Comparison of ENCODE assay signal across 8 mouse cellular contexts in the genomic region with DNA sequence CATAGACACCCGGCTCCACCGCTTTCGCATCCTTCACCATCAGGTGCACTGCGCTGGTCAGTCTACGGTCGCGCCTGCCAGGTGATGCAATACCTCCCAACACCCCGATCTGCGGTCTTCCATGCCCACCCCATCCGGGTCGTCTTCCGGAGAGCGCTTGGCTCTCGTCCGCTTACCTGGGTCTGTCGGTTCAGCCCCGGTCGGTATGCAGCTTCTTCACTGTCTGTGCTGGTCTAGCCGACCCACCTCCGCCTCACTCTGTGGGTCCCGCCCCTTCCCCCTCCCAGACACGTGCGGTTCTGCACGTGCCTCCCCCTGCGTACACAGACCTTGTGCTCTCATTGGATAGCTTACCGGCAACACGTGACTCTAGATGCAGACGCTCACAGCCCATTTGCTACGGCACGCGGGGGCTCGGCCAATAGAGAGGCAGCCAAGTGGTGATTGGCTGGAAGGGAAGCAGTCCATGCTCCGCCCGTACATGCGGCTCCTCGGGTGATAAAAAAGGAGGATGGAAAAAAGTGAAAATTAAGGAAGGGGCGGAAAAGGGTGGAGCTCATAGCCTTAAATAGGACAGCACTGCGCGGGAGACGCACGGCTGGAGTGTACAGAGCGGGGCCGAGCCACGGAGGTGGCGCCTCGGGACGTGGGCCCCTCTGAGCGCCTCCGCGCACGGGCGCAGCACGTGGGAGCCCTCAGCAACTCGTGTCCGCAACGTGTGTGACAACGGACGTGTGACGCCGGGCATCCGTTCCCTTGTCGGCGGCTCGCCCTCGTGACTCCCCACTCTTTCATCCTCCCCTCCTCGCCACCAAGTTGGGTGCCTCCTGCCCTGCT. TPM values are rescaled to one million over a fixed set of nuclear protein-coding genes. Genes with fewer than 3 reads are reported as not detected.
DNase-seq lines count a peak whose midpoint lies in the region; ATAC-seq and TF ChIP-seq lines count a peak whose summit lies in the region.

A gene (minus strand): TSS at position 273 of the 837 bp plus-strand sequence.

- H3K4me3 ChIP-seq in cortical plate, adult 2 months (ENCODE audit: insufficient read depth, low read length), result peak within 1 kb of the TSS; percentile 88
- peak within 1 kb of the TSS; percentile 56 for H3K4me3 ChIP-seq in hindbrain, postnatal 0 days (ENCODE audit: low read length)
- peak within 1 kb of the TSS; percentile 69 for H3K4me3 ChIP-seq in left cerebral cortex, adult 2 months
- H3K4me3 ChIP-seq in macrophage (ENCODE audit: inconsistent target), result peak within 1 kb of the TSS; percentile 56

- H3K9ac ChIP-seq in hindbrain, postnatal 0 days (replicated peaks; ENCODE audit: low read length), result peak within 1 kb of the TSS; percentile 59

- TF ChIP-seq CTCF in cortical plate, adult 2 months (IDR thresholded peaks at IDR 0.05; ENCODE audit: extremely low read depth, insufficient read depth, low read length), result no peak
- no peak; the same call in 1 of the 2 replicates for TF ChIP-seq CTCF in hindbrain, postnatal 0 days (IDR thresholded peaks at IDR 0.05; ENCODE audit: low read depth)
- TF ChIP-seq CTCF in left cerebral cortex, adult 2 months (IDR thresholded peaks at IDR 0.05), result no peak

- H3K36me3 ChIP-seq in hindbrain, postnatal 0 days (ENCODE audit: insufficient read depth, low read length), result no peaks in the 10 kb centered on the region
- peaks cover 29% of the 10 kb centered on the region for H3K36me3 ChIP-seq in macrophage (ENCODE audit: inconsistent target)

- H3K9me3 ChIP-seq in hindbrain, postnatal 0 days (ENCODE audit: low read length), result no peaks in the 10 kb centered on the region

- intact Hi-C loops in left cerebral cortex, adult 2 months (cut with DNase I), result loop anchor here (2.0 to 5.0 kb wide), 2 partner anchors 47 to 70 kb away; a partner anchor contains a TSS

- H3K4me2 ChIP-seq in hindbrain, postnatal 0 days (ENCODE audit: low read depth, low read length), result peak within 1 kb of the TSS; percentile 98

- peak; percentile 98 for DNase-seq in adipocyte (ENCODE audit: low spot score)
- DNase-seq in gastrocnemius, adult 8-10 months (ENCODE audit: low spot score in 2 of 2), result peak; percentile 92 to 96
- DNase-seq in hindbrain, postnatal 0 days (ENCODE audit: low spot score), result peak; percentile 98
- peak; percentile 91 to 94 for DNase-seq in left cerebral cortex, adult 2 months (ENCODE audit: extremely low spot score in 1 of 2, low spot score in 2 of 2)
- DNase-seq in retina, postnatal 7 days (ENCODE audit: low read depth, low spot score), result peak; percentile 93
- peak; percentile 87 to 93 for DNase-seq in urinary bladder, adult 18-20 months (ENCODE audit: low spot score in 2 of 2)

- H3K27me3 ChIP-seq in hindbrain, postnatal 0 days (ENCODE audit: insufficient read depth, low read length), result no peaks in the 10 kb centered on the region

- TF ChIP-seq POLR2A in cortical plate, adult 2 months (IDR thresholded peaks at IDR 0.05; ENCODE audit: extremely low read depth, insufficient read depth, low read length), result peak; percentile 86

- H3K27ac ChIP-seq in cortical plate, adult 2 months (ENCODE audit: insufficient read depth, low read length), result peak within 1 kb of the TSS; percentile 75
- H3K27ac ChIP-seq in hindbrain, postnatal 0 days, result peak within 1 kb of the TSS; percentile 72
- peak within 1 kb of the TSS; percentile 96 for H3K27ac ChIP-seq in left cerebral cortex, adult 2 months
- peak within 1 kb of the TSS; percentile 40 for H3K27ac ChIP-seq in macrophage

- ATAC-seq in hindbrain, postnatal 0 days, result peak; percentile 99

- WGBS in hindbrain, postnatal 0 days, result under 1% methylated on average over 61 of the region's 66 CpGs
- 1% methylated on average over 65 of the region's 66 CpGs for WGBS in macrophage (ENCODE audit: missing documents)

- no peaks in the 10 kb centered on the region for H3K79me2 ChIP-seq in macrophage (ENCODE audit: inconsistent target)

- peaks cover 1% of the 10 kb centered on the region; the same call in 1 of the 2 replicates for H3K4me1 ChIP-seq in cortical plate, adult 2 months (ENCODE audit: control insufficient read depth, insufficient read depth, low read length)
- peaks cover 5% of the 10 kb centered on the region; the same call in 1 of the 2 replicates for H3K4me1 ChIP-seq in hindbrain, postnatal 0 days (ENCODE audit: insufficient read depth, low read length)

RNA-seq across cellular contexts. Expression of the gene that starts here (rescaled TPM):
- 54.7 and 63.6 TPM in 2 replicates for polyA plus RNA-seq in cortical plate, adult 2 months (2012; rRNA removed)
- 10 to 100 TPM in 3 of 4 experiments, 1 to 10 TPM in 1; 9.4 to 22.7 (median 15.7) TPM for total RNA-seq in gastrocnemius, adult 8-10 months (2022)
- total RNA-seq in hindbrain, postnatal 0 days (2014; rRNA removed), result 2.5 and 4.3 TPM in 2 replicates
- 7.5 and 11.4 TPM in 2 replicates for polyA plus RNA-seq in hindbrain, postnatal 0 days (2015; fragmentation: Nextera tagmentation; extraction: Ambion mirVana)
- total RNA-seq in left cerebral cortex, adult 2 months (2021), result 10 to 100 TPM; 15.9 to 23.8 TPM
- 10 to 100 TPM in 2 of 26 experiments, 1 to 10 TPM in 24; 1.8 to 13.1 (median 4.6) TPM for total RNA-seq in macrophage (2018; cell fraction: chromatin; rRNA removed)
- 1 to 10 TPM in 22 of 26 experiments, under 1 TPM in 4; 0.14 to 3.7 (median 1.5) TPM for total RNA-seq in macrophage (2018; cell fraction: cytosol; rRNA removed)
- total RNA-seq in macrophage (2018; cell fraction: nucleus; rRNA removed), result 1 to 10 TPM; 1.1 to 9.8 (median 6.0) TPM
- 0.90 to 1.9 TPM (median 1.7 TPM) in 3 replicates for polyA plus RNA-seq in macrophage (2018)

Comparison
In these comparisons a context has a peak if more than half of its experiments do, and no peak if none do; other contexts are left out.
1. Peak in every context shown above with its lines: DNase-seq, ATAC-seq, H3K4me3 ChIP-seq and H3K27ac ChIP-seq.
2. H3K27ac ChIP-seq: peak in every context shown above with its lines; median percentile 96 in left cerebral cortex, adult 2 months; 75 in cortical plate, adult 2 months; 72 in hindbrain, postnatal 0 days; 40 in macrophage.